11 mouse cellular contexts compared by ENCODE assay signal in the genomic region with DNA sequence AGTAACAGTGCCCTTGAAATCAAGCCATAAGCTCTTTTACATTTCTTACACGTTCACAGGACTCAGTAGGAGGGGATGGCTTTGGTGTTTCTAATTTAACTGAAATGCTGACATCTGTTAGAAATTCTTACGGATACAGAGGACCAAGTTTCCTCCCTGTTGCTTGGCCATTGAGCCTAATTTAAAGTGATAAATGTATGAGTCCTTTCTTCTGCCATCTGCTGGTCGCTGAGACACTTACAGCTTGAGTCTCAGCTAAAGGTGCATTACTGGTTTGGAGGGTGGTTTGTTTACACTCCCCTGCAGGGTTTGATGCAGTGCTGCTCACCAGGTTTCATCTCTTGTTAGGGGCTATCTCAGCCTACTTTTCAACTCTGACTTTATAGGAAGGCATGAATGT.
DNase-seq lines count a peak whose midpoint lies in the region; ATAC-seq and TF ChIP-seq lines count a peak whose summit lies in the region.
"Had no signal": no experiment of that assay in that cellular context is flagged by ENCODE, and none has a peak within 500 bp of the region (broad histone marks: within the 10 kb centered on the region; RNA-seq: fewer than 3 reads in every experiment).

No protein-coding gene starts in this region.

- no peak for TF ChIP-seq EP300 in liver, postnatal 0 days (IDR thresholded peaks at IDR 0.05; ENCODE audit: low read depth)

- no peaks in the 10 kb centered on the region for H3K9me3 ChIP-seq in liver, postnatal 0 days (ENCODE audit: low read length)
- H3K9me3 ChIP-seq in liver, embryonic 11.5 days (ENCODE audit: control insufficient read depth, low read length) = no peaks in the 10 kb centered on the region
- H3K9me3 ChIP-seq: heart, embryonic 13.5 days had no signal

- 48% methylated on average over 3 of the region's 3 CpGs for WGBS in liver, postnatal 0 days (ENCODE audit: insufficient replicate concordance)
- WGBS in liver, embryonic 11.5 days = 42% methylated on average over 3 of the region's 3 CpGs

- no peak overlapping the region for H3K4me3 ChIP-seq in liver, postnatal 0 days (ENCODE audit: low read depth, low read length)
- no peak overlapping the region for H3K4me3 ChIP-seq in liver, embryonic 11.5 days (ENCODE audit: low read depth, low read length)
- H3K4me3 ChIP-seq: heart, embryonic 13.5 days; myocyte had no signal

- ATAC-seq in liver, postnatal 0 days = no peak
- ATAC-seq in liver, embryonic 11.5 days (replicated peaks; ENCODE audit: low FRiP score) = no peak
- peak; percentile 53 for ATAC-seq in neutrophil, adult 5-6 weeks (ENCODE audit: extremely low read depth, insufficient number of reproducible peaks, low FRiP score, poor library complexity, severe bottlenecking)

- H3K36me3 ChIP-seq in liver, postnatal 0 days (replicated peaks; ENCODE audit: insufficient read depth, low read length) = no peaks in the 10 kb centered on the region; the same call in 1 of the 2 replicates
- H3K36me3 ChIP-seq in liver, embryonic 11.5 days (ENCODE audit: control insufficient read depth, insufficient read depth, low read length) = no peaks in the 10 kb centered on the region
- H3K36me3 ChIP-seq: heart, embryonic 13.5 days had no signal

- no peak overlapping the region for H3K9ac ChIP-seq in liver, postnatal 0 days (replicated peaks)
- no peak overlapping the region for H3K9ac ChIP-seq in liver, embryonic 11.5 days (ENCODE audit: low read depth, low read length)
- H3K9ac ChIP-seq: heart, embryonic 13.5 days had no signal

- TF ChIP-seq CTCF in liver, postnatal 0 days (IDR thresholded peaks at IDR 0.05; ENCODE audit: low read depth) = peak; percentile 66

- intact Hi-C loops in left cerebral cortex, postnatal 4 days (cut with DNase I) = loop anchor here (10.0 kb wide), 1 partner anchor 186 kb away; no protein-coding TSS in a partner anchor

- peaks cover 42% of the 10 kb centered on the region for H3K4me1 ChIP-seq in liver, postnatal 0 days (ENCODE audit: insufficient read depth)
- peaks cover 18% of the 10 kb centered on the region; the same call in 1 of the 2 replicates for H3K4me1 ChIP-seq in liver, embryonic 11.5 days (replicated peaks; ENCODE audit: control insufficient read depth, insufficient read depth, low read length)

- H3K27me3 ChIP-seq in liver, postnatal 0 days (ENCODE audit: insufficient read depth, low read length) = no peaks in the 10 kb centered on the region
- no peaks in the 10 kb centered on the region for H3K27me3 ChIP-seq in liver, embryonic 11.5 days (replicated peaks; ENCODE audit: control insufficient read depth, insufficient read depth, low read length)
- H3K27me3 ChIP-seq: heart, embryonic 13.5 days had no signal

- peak; percentile 59 to 64 for DNase-seq in cerebellum, postnatal 10 days
- DNase-seq in cerebellum, postnatal 36 days = no peak
- no peak for DNase-seq in liver, postnatal 0 days
- DNase-seq in liver, embryonic 11.5 days (ENCODE audit: low spot score) = no peak
- DNase-seq in T-cell, adult 2 months (ENCODE audit: low spot score) = peak; percentile 7
- DNase-seq in layer of hippocampus, postnatal 14 days (ENCODE audit: low spot score in 2 of 2) = no peak
- DNase-seq in left cerebral cortex, postnatal 4 days = no peak
- DNase-seq: kidney, postnatal 14 days had no signal

- peak overlapping the region; percentile 62; the same call in 1 of the 2 replicates for H3K27ac ChIP-seq in liver, postnatal 0 days (ENCODE audit: low read depth)
- no peak overlapping the region for H3K27ac ChIP-seq in liver, embryonic 11.5 days (ENCODE audit: low read depth, low read length)
- H3K27ac ChIP-seq: heart, embryonic 13.5 days had no signal

- H3K4me2 ChIP-seq in liver, postnatal 0 days (ENCODE audit: low read depth, low read length) = no peak overlapping the region
- H3K4me2 ChIP-seq in liver, embryonic 11.5 days = no peak overlapping the region
- H3K4me2 ChIP-seq: heart, embryonic 13.5 days had no signal

Comparison
In these comparisons a context has a peak if more than half of its experiments do, and no peak if none do; other contexts are left out.
1. DNase-seq: peak in cerebellum, postnatal 10 days (2 of 2) and T-cell, adult 2 months (single experiment); none in cerebellum, postnatal 36 days (0 of 2), liver, postnatal 0 days (single experiment), liver, embryonic 11.5 days (single experiment), layer of hippocampus, postnatal 14 days (0 of 2) and left cerebral cortex, postnatal 4 days (single experiment).